Mouse (Mus musculus): Measurements from ENCODE around the gene Olfr995.

- no peak for TF ChIP-seq POLR2A (IDR thresholded peaks at IDR 0.05; ENCODE audit: extremely low read depth, insufficient read depth, low read length)
- TF ChIP-seq CTCF (IDR thresholded peaks at IDR 0.05; ENCODE audit: low read depth, low read length), result no peak
Measured at GRCm38 (mm10) chr2:85490396-85490795, 47.0 kb upstream of the Olfr995 start.

All from liver, adult 2 months (tissue).